Mouse (Mus musculus): ENCODE measurements around the gene Ctdspl.

DNA sequence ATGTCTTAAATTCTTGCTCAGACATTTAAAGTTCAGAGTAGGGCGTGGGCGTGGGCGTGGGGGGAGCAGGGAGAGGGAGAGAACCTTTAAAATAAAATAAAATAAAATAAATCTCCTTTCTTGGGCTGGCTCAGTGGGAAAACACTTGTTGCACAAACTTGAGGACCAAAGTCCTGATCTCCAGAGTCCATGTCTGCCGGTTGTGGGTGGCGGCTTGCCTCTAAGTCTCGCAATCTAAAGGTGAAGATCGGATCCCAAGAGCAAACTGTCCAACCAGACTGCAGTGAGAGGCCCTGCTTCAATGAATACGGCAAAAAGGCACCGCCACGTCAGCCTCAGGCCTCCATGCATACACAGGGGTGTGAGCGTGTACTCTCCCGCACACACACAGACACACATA, 13.6 kb downstream of the Ctdspl start:
- TF ChIP-seq POLR2A (IDR thresholded peaks at IDR 0.05; ENCODE audit: borderline replicate concordance, low read depth, low read length) (no peak), CTCF (IDR thresholded peaks at IDR 0.05; ENCODE audit: low read depth, low read length) (no peak)
